Mouse (Mus musculus): ENCODE measurements around the gene Klhl3.

DNA sequence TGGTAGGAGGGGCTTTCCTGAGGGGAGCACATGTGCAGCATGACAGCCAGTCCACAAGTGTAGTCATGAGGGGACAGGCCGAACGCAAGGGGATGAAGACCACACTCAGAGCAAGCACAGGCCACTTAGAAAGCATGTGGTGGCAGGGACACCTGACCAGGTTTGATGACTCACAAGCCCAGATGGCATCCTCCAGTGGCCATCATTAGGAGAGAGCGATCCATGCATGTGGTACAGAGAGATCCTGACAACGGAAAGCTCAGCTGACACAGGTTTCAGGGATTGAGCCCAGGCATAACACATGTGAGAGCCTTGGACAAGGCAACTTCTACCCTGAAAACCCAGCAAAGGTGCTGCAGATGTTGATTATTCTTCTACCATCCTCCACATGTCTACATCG is 29.0 kb downstream of the Klhl3 start:
- TF ChIP-seq CTCF (IDR thresholded peaks at IDR 0.05; ENCODE audit: extremely low read depth, insufficient read length, insufficient replicate concordance, low read depth, low read length) (no peak), POLR2A (IDR thresholded peaks at IDR 0.05; ENCODE audit: low read depth, low read length) (no peak)

All from small intestine, adult 2 months (tissue).